In the genomic region with DNA sequence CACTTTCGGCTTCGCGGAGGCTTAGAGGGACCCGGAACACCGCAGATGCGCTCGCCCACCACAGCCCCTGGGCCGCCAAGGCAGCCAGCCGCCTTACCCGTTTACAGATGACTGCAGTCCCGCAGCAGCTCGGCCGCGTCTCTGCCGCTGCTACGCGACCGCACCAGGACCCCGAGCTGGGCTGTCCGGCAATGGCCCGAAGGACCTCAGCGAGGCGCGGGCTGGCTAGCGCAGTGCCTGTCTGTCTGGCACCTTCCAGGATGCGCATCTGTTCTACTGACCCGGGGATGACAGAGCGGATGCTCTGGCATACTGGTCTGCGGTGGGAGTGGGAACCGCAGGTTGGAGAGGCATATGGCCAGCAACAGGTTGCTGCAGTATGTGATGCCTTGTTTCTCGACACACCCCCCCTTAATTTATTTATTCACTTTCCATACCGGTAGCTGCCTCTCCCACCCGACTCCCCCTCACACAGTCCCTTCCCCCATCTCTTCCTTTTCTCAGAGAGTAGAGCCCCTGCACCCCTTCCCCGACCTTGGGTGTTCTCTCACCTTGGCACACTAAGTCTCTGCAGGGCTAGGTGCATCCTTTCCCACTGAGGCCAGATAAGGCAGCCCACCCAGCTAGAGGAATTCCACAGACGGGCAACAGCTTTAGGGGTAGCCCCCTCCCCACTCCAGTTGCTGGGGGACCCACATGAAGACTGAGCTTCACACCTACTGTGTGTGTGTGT, we compare ENCODE assay signal across 1 mouse cellular context.
TF ChIP-seq lines count a peak whose summit lies in the region.

A gene (minus strand): TSS at position 201 of the 733 bp plus-strand sequence.

TF ChIP-seq in myocyte, 11 proteins besides CTCF, POLR2A, EP300 and RAD21 (continued from another document):
- TF ChIP-seq TCF3 (IDR thresholded peaks at IDR 0.05; ENCODE audit: insufficient read length, low read depth) (no peak), MYOG (IDR thresholded peaks at IDR 0.05; ENCODE audit: control insufficient read depth in 1 of 3, insufficient read depth in 1 of 3, insufficient read length in 2 of 3, low read depth in 2 of 3) (peak in 2 of 3 experiments; percentile 46 to 84), MAX (IDR thresholded peaks at IDR 0.05; ENCODE audit: low read depth) (peak; percentile 97)
